Mouse (Mus musculus) C2C12 (cell line): ENCODE measurements around the gene Shc2.

Experiments used
- CEBPB ChIP-seq: IDR thresholded peaks from one replicate; pipeline ENCODE4 v1.6.1; 2011; ENCODE audit warnings: low read depth, mild to moderate bottlenecking, control low read depth, moderate library complexity
- CTCF ChIP-seq: IDR thresholded peaks from one replicate; pipeline ENCODE4 v1.5.1; 2011; ENCODE audit not compliant: control insufficient read depth, insufficient read depth, insufficient read length
- MAX ChIP-seq: IDR thresholded peaks from one replicate; pipeline ENCODE4 v1.6.1; 2011; ENCODE audit warnings: mild to moderate bottlenecking, control low read depth
- MYOG ChIP-seq: IDR thresholded peaks from one replicate; pipeline ENCODE4 v1.6.1; 2011; ENCODE audit not compliant: control insufficient read depth, insufficient read length; ENCODE audit errors: extremely low read depth
- USF1 ChIP-seq: IDR thresholded peaks from one replicate; pipeline ENCODE4 v1.6.1; 2011; ENCODE audit warnings: low read depth, mild to moderate bottlenecking, control low read depth, moderate library complexity

- TF ChIP-seq CTCF (no peak), CEBPB (no peak), USF1 (no peak), MYOG (no peak), MAX (no peak)
Observed at GRCm38 (mm10) chr10:79607892-79608291, 29.8 kb downstream of the Shc2 start.
